Mouse (Mus musculus) neutrophil, adult 65 days (primary cell): Measurements from ENCODE around the gene Msmo1. TPM values are rescaled to one million over a fixed set of nuclear protein-coding genes. Genes with fewer than 3 reads are reported as not detected.

Experiments used
- total RNA-seq: library from RNA; stranded (reverse); gene quantifications from 2 replicates; pipeline ENCODE4 v1.2.4, GENCODE M21; 2023

The Msmo1 gene
- total RNA-seq = 28.9 and 31.5 TPM in 2 replicates

GRCm38 (mm10) chr8:64733271-64733943, at the start of gene Msmo1:
Gene Msmo1, minus strand, starts transcription at chr8:64733792.

GRCm38 (mm10) chr8:64692651-64693201, 40.9 kb downstream of the Msmo1 start, which contains the start of gene Cpe:
Gene Cpe, minus strand, starts transcription at chr8:64693054.

Other genes with a start within 250 kb of the Msmo1 start
- gene Cpe, start 40.7 kb downstream of the Msmo1 start, total RNA-seq = 0.43 and 1.1 TPM in 2 replicates
- 48.7 and 77.2 TPM in 2 replicates for gene Klhl2, start 116.2 kb upstream of the Msmo1 start, total RNA-seq
- 25.7 and 30.8 TPM in 2 replicates for gene Tmem192, start 213.4 kb upstream of the Msmo1 start, total RNA-seq